Mouse (Mus musculus) liver, adult 2 months (tissue): Measurements from ENCODE around the gene Sec14l1.

ENCODE experiments used
- CTCF ChIP-seq: fragments of 200-500 bp; IDR thresholded peaks from 2 replicates; pipeline ENCODE4 v1.5.1; 2011; ENCODE audit warnings: low read depth, low read length, control low read depth
- POLR2A ChIP-seq: fragments of 200-500 bp; IDR thresholded peaks from 2 replicates; pipeline ENCODE4 v1.6.1; 2011; ENCODE audit warnings: low read length, control low read depth; ENCODE audit not compliant: insufficient read depth; ENCODE audit errors: extremely low read depth

GRCm38 (mm10) chr11:117124539-117124938, 9.6 kb downstream of the Sec14l1 start:
- TF ChIP-seq CTCF (no peak), POLR2A (no peak)
